Mouse (Mus musculus) CD8-positive naive resting alpha-beta T cell, adult 2 months (primary cell): ENCODE data around the gene Gm16867.
"Not testable (repeated sequence)": the region's sequence is repeated elsewhere in the genome, so short reads cannot be mapped to it uniquely, and the experiment has no call there.

Source experiments
- DNase-seq, 2 experiments: peaks; one replicate each; pipeline ENCODE4 v3.0.0; 2022; ENCODE audit warnings: low read depth in 2 of 2, low spot score in 2 of 2

Gm16867 gene

GRCm38 (mm10) chr14:69467612-69468366, 35.4 kb downstream of the Gm16867 start:
- DNase-seq, result not testable (repeated sequence)

- DNase-seq, result not testable (repeated sequence)
Observed at GRCm38 (mm10) chr14:69464465-69464864, 38.7 kb downstream of the Gm16867 start.

GRCm38 (mm10) chr14:69457691-69458090, 45.5 kb downstream of the Gm16867 start:
- not testable (repeated sequence) for DNase-seq

- not testable (repeated sequence) for DNase-seq
Observed at GRCm38 (mm10) chr14:69454640-69455039, 48.5 kb downstream of the Gm16867 start.

- not testable (repeated sequence) for DNase-seq
Observed at GRCm38 (mm10) chr14:69448845-69449244, 54.3 kb downstream of the Gm16867 start.

GRCm38 (mm10) chr14:69447006-69447405, 56.2 kb downstream of the Gm16867 start:
- not testable (repeated sequence) for DNase-seq

- not testable (repeated sequence) for DNase-seq
Observed at GRCm38 (mm10) chr14:69443092-69443692, 60.0 kb downstream of the Gm16867 start.

GRCm38 (mm10) chr14:69440955-69441354, 62.2 kb downstream of the Gm16867 start:
- DNase-seq, result not testable (repeated sequence)

- DNase-seq, result not testable (repeated sequence)
Observed at GRCm38 (mm10) chr14:69438678-69439214, 64.4 kb downstream of the Gm16867 start.

GRCm38 (mm10) chr14:69421003-69421402, 82.2 kb downstream of the Gm16867 start:
- not testable (repeated sequence) for DNase-seq

- not testable (repeated sequence) for DNase-seq
Observed at GRCm38 (mm10) chr14:69417545-69417944, 85.6 kb downstream of the Gm16867 start.
